Mouse (Mus musculus) forebrain, embryonic 11.5 days (tissue): ENCODE measurements at regions not wholly inside any gene's neighbourhood (a gene's known extent, or its start where the extent isn't known, plus 50 kb on each side); places are given as distances from the start of the nearest gene placed in this dataset.
A peak's percentile ranks its signal among the peaks of the same experiment; 100 is the strongest.

Experiments
- ATAC-seq: fragments of 200-750 bp; cut with Nextera tagmentation; replicated peaks from 2 replicates; pipeline ENCODE4 v1.8.0; 2017; ENCODE audit warnings: moderate TSS enrichment; ENCODE audit not compliant: low FRiP score
- DNase-seq: peaks from one replicate; pipeline ENCODE4 v3.0.0-alpha.2; 2017; ENCODE audit warnings: low spot score
- H3K27ac ChIP-seq: fragments of 300-500 bp; sonication (generic); 2 replicates; pipeline ENCODE4 v1.5.1; 2014; ENCODE audit warnings: low read depth, low read length
- H3K27me3 ChIP-seq: fragments of 300-500 bp; sonication (generic); 2 replicates; pipeline ENCODE4 v1.6.1; 2014; ENCODE audit warnings: mild to moderate bottlenecking, low read length, mixed read lengths; ENCODE audit not compliant: control insufficient read depth, insufficient read depth
- H3K36me3 ChIP-seq: fragments of 300-500 bp; sonication (generic); 2 replicates; pipeline ENCODE4 v1.6.1; 2014; ENCODE audit warnings: mild to moderate bottlenecking, low read length, moderate library complexity, mixed read lengths; ENCODE audit not compliant: control insufficient read depth, insufficient read depth
- H3K4me1 ChIP-seq: fragments of 300-500 bp; sonication (generic); replicated peaks from 2 replicates; pipeline ENCODE4 v1.6.1; 2014; ENCODE audit warnings: low read length, mixed read lengths; ENCODE audit not compliant: control insufficient read depth, insufficient read depth
- H3K4me2 ChIP-seq: fragments of 300-500 bp; sonication (generic); 2 replicates; pipeline ENCODE4 v1.6.1; 2014; ENCODE audit warnings: low read depth, mild to moderate bottlenecking, low read length, moderate library complexity, mixed read lengths; ENCODE audit not compliant: severe bottlenecking
- H3K4me3 ChIP-seq: fragments of 300-500 bp; sonication (generic); 2 replicates; pipeline ENCODE4 v1.5.1; 2014; ENCODE audit warnings: low read depth, low read length
- H3K9ac ChIP-seq: fragments of 300-500 bp; sonication (generic); 2 replicates; pipeline ENCODE4 v1.6.1; 2014; ENCODE audit warnings: low read length
- H3K9me3 ChIP-seq: fragments of 300-500 bp; sonication (generic); 2 replicates; pipeline ENCODE4 v1.6.1; 2016; ENCODE audit warnings: low read length, mixed read lengths; ENCODE audit not compliant: control insufficient read depth
- WGBS: fragments of 180-500 bp; shearing (Covaris S2); extraction: QIAGEN DNeasy Blood & Tissue Kit; methylation state at CpG from one replicate; pipeline ENCODE4 v1.1.7; 2014; 5-methylcytosine and 5-hydroxymethylcytosine counted together

DNA sequence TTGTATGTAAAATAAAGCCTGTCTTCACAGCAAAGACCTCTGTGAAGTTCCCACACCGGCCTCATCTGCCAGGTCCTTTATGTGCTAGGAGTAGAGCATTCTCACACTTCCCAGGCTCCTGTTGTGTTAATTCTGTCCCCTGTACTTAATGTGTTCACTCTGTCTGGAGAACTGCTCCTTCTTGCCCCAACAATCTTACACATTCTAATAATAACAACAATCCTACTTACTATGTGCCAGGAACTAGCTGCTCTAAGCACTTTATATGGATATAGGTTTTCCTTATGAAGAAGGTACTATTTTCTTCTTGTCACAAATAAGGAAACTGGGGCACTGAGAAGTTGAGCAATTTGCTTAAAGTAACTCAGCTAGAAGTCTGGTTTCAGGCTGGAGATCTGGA, 456.6 kb upstream of the Nr2f1 start:
- Histone ChIP-seq H3K9ac (no peak overlapping the region), H3K27ac (no peak overlapping the region), H3K36me3 (no peaks in the 10 kb centered on the region), H3K4me2 (no peak overlapping the region), H3K27me3 (no peaks in the 10 kb centered on the region), H3K4me3 (no peak overlapping the region), H3K4me1 (no peaks in the 10 kb centered on the region), H3K9me3 (no peaks in the 10 kb centered on the region)
- ATAC-seq (no peak), DNase-seq (no peak)
- 68% methylated on average over 1 of the region's 1 CpGs for WGBS

DNA sequence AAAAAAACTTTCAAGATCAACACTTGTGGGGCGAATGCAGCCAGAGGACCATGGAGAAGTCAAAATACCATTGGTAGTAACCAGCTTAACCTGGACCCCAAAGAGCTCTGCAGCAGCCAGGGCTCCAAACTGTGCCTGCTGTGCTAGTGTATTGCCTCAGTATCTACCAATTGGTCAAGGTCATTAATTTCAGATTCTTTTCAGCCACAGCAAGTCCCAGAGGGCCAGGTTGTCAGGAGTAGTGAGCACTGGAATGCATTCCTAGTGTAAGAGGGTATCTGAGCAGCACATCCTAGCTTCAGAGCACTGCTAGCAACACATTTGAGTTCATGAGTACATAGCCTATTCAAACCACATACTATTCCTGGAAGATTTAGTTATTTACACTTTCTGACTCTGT, 451.3 kb upstream of the Nr2f1 start:
- no peaks in the 10 kb centered on the region for H3K9me3 ChIP-seq
- H3K4me3 ChIP-seq, result no peak overlapping the region
- no peaks in the 10 kb centered on the region for H3K36me3 ChIP-seq
- H3K4me1 ChIP-seq, result no peaks in the 10 kb centered on the region
- ATAC-seq (no peak), DNase-seq (no peak)
- no peak overlapping the region for H3K9ac ChIP-seq
- 85% methylated on average over 1 of the region's 1 CpGs for WGBS
- H3K4me2 ChIP-seq, result no peak overlapping the region
- no peaks in the 10 kb centered on the region for H3K27me3 ChIP-seq
- no peak overlapping the region for H3K27ac ChIP-seq

DNA sequence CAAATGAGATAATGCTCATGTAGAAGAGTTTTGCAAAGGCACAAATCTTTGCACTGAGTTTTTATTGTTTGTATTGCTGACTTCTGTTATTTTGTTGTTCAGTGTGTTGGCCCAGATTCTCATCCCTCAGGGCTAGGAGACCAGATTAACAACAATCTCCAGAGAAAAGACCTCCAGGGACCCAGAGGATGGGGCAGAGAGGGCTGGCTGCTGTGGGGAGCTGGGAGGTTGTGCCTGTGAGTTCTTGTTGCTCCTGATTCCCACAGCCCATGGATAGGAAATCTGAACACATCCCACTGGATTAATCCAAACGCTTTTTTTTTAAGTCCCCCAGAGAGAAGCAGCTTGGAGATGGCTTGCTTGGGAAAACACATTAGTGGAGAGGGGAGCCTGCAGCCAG, 445.0 kb upstream of the Nr2f1 start:
- no peak overlapping the region for H3K9ac ChIP-seq
- DNase-seq (no peak), ATAC-seq (no peak)
- no peak overlapping the region for H3K4me2 ChIP-seq
- H3K9me3 ChIP-seq, result no peaks in the 10 kb centered on the region
- H3K27me3 ChIP-seq, result no peaks in the 10 kb centered on the region
- H3K4me1 ChIP-seq, result peaks cover 2% of the 10 kb centered on the region; the same call in 1 of the 2 replicates
- H3K27ac ChIP-seq, result no peak overlapping the region
- WGBS, result 0% methylated on average over 1 of the region's 1 CpGs
- no peaks in the 10 kb centered on the region for H3K36me3 ChIP-seq
- no peak overlapping the region for H3K4me3 ChIP-seq

DNA sequence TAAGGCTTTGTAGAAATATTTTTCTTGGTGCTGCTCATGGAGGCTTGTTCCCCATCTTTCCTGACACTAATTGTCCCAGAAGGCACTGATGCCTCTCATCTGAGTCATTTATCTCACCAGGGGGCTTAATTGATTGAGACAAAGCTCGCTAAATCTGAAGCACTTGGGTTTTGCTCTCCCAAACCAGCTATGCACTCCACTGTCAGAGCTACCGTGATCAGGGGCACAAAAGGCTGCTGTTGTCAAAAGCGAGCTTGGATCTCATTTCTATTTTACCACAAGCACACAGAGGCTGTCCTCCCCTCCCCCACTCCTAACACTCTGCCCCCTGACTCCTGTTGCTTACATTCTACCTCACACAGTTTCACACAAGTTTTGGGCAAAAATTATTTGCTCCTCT, 443.5 kb upstream of the Nr2f1 start:
- Histone ChIP-seq H3K36me3 (no peaks in the 10 kb centered on the region), H3K27me3 (no peaks in the 10 kb centered on the region), H3K4me2 (peak overlapping the region; percentile 0; the same call in 1 of the 2 replicates), H3K27ac (no peak overlapping the region; the same call in 1 of the 2 replicates), H3K9me3 (no peaks in the 10 kb centered on the region), H3K4me1 (peaks cover 2% of the 10 kb centered on the region; the same call in 1 of the 2 replicates), H3K9ac (no peak overlapping the region), H3K4me3 (no peak overlapping the region)
- peak; percentile 67 for DNase-seq
- under 1% methylated on average over 3 of the region's 3 CpGs for WGBS
- peak; percentile 82 for ATAC-seq

DNA sequence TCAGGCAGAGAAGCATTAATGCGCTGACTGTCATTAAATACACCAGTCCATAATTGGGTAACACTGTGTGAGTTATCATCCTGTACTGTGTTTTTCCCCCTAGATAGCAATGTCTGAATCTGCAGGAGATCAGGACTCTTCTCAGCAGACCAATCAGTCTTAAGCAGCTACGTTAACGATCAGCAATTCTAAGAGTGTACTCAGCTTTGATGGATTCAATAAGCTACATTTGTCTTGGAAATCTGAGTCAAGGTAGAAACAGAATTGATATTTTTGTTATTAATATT, 442.8 kb upstream of the Nr2f1 start:
- Histone ChIP-seq H3K36me3 (no peaks in the 10 kb centered on the region), H3K9me3 (no peaks in the 10 kb centered on the region), H3K27ac (no peak overlapping the region), H3K27me3 (no peaks in the 10 kb centered on the region), H3K4me2 (no peak overlapping the region), H3K9ac (no peak overlapping the region), H3K4me3 (no peak overlapping the region), H3K4me1 (peaks cover 2% of the 10 kb centered on the region; the same call in 1 of the 2 replicates)
- ATAC-seq (peak; percentile 73), DNase-seq (no peak)
- WGBS, result 32% methylated on average over 3 of the region's 3 CpGs

DNA sequence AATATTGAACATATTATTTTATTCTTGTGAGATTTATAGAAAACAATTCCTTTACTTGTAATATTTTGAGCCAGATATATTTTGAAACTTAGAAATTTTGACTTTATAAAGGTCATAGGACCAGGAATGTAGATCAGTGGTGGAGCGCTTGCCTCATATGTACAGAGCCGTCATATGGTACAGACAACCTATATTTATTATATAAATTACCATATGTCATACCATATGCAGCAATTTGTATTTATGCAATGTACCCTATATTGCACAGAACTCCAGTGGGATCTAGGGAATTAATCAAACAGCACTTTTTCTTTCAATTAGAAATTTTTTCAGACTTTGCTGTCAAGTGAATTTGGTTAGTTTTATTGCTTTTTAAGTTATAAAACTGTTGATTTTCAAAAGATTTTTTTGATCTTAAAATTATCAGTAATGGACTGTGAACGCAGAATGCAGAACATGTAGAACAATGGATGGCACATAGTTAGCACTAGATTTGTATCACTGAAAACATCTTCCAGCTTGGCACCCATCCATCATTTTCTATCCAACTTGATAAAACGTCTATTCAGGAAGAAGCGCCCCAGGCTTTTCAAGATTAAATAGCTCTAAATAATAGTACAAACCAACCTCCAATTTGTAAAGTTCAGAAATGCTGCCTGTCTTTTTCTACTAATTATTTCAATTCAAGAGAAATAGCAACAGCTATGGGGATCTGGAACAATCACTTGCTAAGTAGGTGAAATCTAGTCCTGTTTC, 442.3 kb upstream of the Nr2f1 start:
- Histone ChIP-seq H3K36me3 (no peaks in the 10 kb centered on the region), H3K9me3 (no peaks in the 10 kb centered on the region), H3K27ac (no peak overlapping the region), H3K4me2 (no peak overlapping the region), H3K4me3 (no peak overlapping the region), H3K27me3 (no peaks in the 10 kb centered on the region), H3K4me1 (peaks cover 2% of the 10 kb centered on the region; the same call in 1 of the 2 replicates), H3K9ac (no peak overlapping the region)
- ATAC-seq (no peak; the same call in 1 of the 2 replicates), DNase-seq (no peak)
- WGBS, result 64% methylated on average over 5 of the region's 5 CpGs

DNA sequence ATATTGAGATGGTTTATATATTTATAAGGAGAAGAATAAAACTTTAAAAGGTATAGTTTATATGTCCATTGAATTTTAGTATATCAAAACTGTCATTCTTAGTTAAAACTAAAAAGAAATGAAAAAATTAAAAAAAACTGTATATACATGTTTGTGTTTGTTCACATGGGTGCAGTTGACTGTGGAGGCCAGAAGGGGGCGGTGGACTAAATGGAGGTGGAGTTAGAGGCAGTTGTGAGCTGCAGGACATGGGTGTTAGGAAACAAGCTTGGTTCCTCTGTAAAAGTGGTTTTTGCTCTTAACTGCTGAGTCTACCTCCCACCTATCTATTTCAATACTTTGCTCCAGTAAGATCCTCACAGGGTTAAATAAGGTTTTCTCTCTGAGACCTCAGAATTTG, 440.8 kb upstream of the Nr2f1 start:
- WGBS, result 82% methylated on average over 1 of the region's 1 CpGs
- no peak overlapping the region for H3K4me2 ChIP-seq
- DNase-seq (no peak), ATAC-seq (no peak)
- H3K27ac ChIP-seq, result no peak overlapping the region
- H3K9me3 ChIP-seq, result no peaks in the 10 kb centered on the region
- H3K9ac ChIP-seq, result no peak overlapping the region
- H3K36me3 ChIP-seq, result no peaks in the 10 kb centered on the region
- peaks cover 2% of the 10 kb centered on the region; the same call in 1 of the 2 replicates for H3K4me1 ChIP-seq
- no peak overlapping the region for H3K4me3 ChIP-seq
- no peaks in the 10 kb centered on the region for H3K27me3 ChIP-seq

DNA sequence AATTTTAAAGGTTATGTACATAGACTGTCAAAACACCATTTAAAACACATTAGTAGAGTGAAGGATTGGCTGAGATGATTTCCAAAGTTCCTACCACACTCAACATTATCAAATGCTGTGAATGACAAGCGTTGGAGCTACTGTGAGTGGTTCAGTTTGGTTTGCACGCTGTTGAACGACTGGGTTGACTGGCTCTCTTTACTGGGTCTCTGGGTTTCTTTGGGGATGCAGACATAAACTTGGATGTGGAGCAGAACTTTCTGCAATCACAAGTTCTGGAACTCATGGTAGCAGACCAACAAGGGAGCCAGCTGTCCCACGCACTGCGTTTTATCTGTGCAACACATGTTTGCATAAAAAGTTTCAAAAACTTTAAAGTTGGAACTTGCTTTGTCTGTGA, 438.9 kb upstream of the Nr2f1 start:
- Histone ChIP-seq H3K4me1 (no peaks in the 10 kb centered on the region; the same call in 1 of the 2 replicates), H3K27ac (no peak overlapping the region), H3K27me3 (no peaks in the 10 kb centered on the region), H3K4me2 (no peak overlapping the region), H3K36me3 (no peaks in the 10 kb centered on the region), H3K9me3 (no peaks in the 10 kb centered on the region), H3K4me3 (no peak overlapping the region), H3K9ac (no peak overlapping the region)
- no peak for ATAC-seq
- no peak for DNase-seq
- WGBS, result 89% methylated on average over 5 of the region's 5 CpGs

DNA sequence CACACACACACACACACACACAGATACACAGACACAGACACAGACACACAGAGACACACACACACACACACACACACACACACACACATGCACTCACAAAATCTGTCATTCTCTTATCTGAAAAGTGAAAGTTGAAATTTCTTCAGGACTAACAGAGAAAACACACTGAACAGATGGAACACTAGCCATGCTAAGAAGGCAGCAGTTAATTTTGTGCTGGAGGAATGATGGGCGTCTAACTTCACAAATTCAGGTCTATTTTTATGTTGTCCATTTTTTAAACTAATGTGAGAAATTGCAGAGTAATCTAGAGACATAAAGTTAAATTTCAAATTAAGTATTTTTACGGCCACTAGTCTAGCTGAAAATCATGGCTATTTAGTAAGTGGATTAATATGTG, 432.1 kb upstream of the Nr2f1 start:
- DNase-seq, result no peak
- Histone ChIP-seq H3K27me3 (no peaks in the 10 kb centered on the region), H3K27ac (no peak overlapping the region), H3K4me2 (no peak overlapping the region), H3K4me3 (no peak overlapping the region), H3K4me1 (no peaks in the 10 kb centered on the region; the same call in 1 of the 2 replicates), H3K9ac (no peak overlapping the region), H3K36me3 (no peaks in the 10 kb centered on the region), H3K9me3 (no peaks in the 10 kb centered on the region)
- 89% methylated on average over 2 of the region's 2 CpGs for WGBS
- ATAC-seq, result no peak
